Mouse (Mus musculus) stomach, postnatal 0 days (tissue): Measurements from ENCODE around the gene Eif2s2.

Experiments used
- CTCF ChIP-seq: IDR thresholded peaks from 2 replicates; pipeline ENCODE4 v1.5.1; 2016; ENCODE audit warnings: antibody characterized with exemption, low read depth, mild to moderate bottlenecking, moderate library complexity
- EP300 ChIP-seq: optimal IDR thresholded peaks from 2 replicates; pipeline ENCODE3; 2016; ENCODE audit warnings: antibody characterized with exemption

DNA sequence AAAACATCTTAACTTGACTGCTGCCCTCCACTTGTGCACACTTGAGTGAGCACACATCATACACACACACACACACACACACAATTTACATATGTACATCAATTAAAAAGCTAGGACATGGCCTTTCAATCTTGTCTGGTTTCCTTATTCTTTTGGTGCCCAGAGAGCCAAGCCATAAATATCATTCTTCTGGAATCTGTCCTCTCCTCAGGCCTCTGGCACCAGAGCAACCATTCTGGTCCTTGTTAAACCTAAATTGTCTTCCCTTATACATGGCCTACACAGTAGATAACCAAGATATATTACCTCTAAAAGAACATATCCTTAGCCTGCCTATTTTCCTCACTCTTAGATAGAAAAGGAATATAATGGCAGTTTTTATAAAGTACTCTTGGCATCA lies 44.6 kb downstream of the Eif2s2 start:
- TF ChIP-seq CTCF (no peak), EP300 (no peak)
